Mouse (Mus musculus): ENCODE measurements around the gene Ryk. TPM values are rescaled to one million over a fixed set of nuclear protein-coding genes. Genes with fewer than 3 reads are reported as not detected.
A peak's percentile ranks its signal among the peaks of the same experiment; 100 is the strongest.

Ryk gene
- polyA plus RNA-seq (2015; fragmentation: Nextera tagmentation; extraction: Ambion mirVana), result 4.5 and 5.2 TPM in 2 replicates

DNA sequence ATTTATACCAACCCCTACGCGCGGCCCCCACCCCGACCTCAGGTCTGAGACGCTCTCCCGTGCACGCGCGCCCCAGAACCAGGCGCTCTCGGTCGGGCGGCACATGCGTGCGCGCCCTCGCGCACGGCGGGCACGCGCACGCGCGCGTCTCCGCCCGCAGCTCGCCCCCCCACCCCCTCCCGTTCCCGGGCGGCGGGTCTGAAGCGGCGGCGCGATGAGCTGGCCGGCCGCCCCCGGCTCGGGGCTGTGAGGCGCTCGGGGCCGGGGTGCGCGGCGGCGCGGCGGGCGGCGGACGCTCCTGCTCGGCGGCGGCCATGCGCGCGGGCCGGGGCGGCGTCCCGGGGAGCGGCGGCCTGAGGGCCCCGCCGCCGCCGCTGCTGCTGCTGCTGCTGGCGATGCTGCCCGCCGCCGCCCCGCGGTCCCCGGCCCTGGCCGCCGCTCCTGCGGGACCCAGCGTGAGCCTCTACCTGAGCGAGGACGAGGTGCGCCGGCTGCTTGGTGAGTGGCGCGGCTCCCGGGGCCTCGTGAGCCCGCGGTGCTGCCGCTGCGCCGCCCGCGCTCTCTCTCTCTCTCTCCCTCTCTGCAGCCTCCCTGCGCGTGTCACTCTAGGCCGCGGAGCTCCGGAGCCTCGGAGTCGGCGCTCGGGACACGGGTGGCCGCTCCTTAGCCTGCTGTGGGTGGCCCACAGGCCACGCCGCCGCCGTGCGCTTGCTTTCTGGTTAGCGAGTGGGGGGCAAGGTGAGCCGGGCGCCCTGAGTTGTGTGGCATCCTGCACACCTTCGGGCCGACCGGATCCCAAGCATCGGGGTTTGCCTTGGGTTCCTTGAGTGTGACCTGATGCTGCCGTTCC, at the start of gene Ryk:
TSS of gene Ryk (plus strand) at position 176 of the 850 bp plus-strand sequence.
- DNase-seq, result peak; percentile 63
- peaks cover 47% of the 10 kb centered on the region for H3K4me1 ChIP-seq (replicated peaks)
- ATAC-seq (ENCODE audit: low read depth), result peak; percentile 83
- H3K36me3 ChIP-seq, result no peaks in the 10 kb centered on the region
- no peaks in the 10 kb centered on the region for H3K9me3 ChIP-seq (replicated peaks)
- H3K27ac ChIP-seq, result peak within 1 kb of the TSS; percentile 63
- peak within 1 kb of the TSS; percentile 89 for H3K4me2 ChIP-seq
- under 1% methylated on average over 93 of the region's 119 CpGs for WGBS (ENCODE audit: insufficient replicate concordance)
- peak within 1 kb of the TSS; percentile 84 for H3K4me3 ChIP-seq (replicated peaks)
- peaks cover 7% of the 10 kb centered on the region; the same call in 1 of the 2 replicates for H3K27me3 ChIP-seq
- H3K9ac ChIP-seq, result peak within 1 kb of the TSS; percentile 86

DNA sequence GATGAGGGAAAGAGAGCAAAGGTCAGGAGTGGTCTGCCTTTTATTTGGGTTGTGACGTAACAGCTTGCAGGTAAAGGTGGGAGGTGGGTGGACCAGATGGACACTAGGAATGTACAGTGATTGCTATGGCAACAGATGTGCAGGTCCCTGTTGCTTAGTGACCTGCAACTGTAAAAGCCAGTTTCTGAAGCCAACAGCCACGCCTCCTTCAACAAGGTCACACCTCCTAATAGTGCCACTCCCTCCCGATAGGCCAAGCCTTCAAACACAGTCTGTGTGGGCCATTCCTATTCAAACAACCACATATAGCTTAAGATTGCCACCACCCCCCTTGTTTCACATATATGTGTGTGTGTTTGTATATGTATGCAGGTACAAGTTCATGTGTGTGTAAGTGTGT, 45.2 kb upstream of the Ryk start:
- Histone ChIP-seq H3K27me3 (peaks cover 23% of the 10 kb centered on the region), H3K4me1 (replicated peaks) (no peaks in the 10 kb centered on the region; the same call in 1 of the 2 replicates), H3K27ac (no peak overlapping the region), H3K36me3 (no peaks in the 10 kb centered on the region), H3K4me3 (replicated peaks) (no peak overlapping the region), H3K9ac (no peak overlapping the region), H3K9me3 (replicated peaks) (no peaks in the 10 kb centered on the region), H3K4me2 (no peak overlapping the region)
- no peak for ATAC-seq (ENCODE audit: low read depth)
- WGBS (ENCODE audit: insufficient replicate concordance), result 47% methylated on average over 3 of the region's 3 CpGs
- no peak for DNase-seq

DNA sequence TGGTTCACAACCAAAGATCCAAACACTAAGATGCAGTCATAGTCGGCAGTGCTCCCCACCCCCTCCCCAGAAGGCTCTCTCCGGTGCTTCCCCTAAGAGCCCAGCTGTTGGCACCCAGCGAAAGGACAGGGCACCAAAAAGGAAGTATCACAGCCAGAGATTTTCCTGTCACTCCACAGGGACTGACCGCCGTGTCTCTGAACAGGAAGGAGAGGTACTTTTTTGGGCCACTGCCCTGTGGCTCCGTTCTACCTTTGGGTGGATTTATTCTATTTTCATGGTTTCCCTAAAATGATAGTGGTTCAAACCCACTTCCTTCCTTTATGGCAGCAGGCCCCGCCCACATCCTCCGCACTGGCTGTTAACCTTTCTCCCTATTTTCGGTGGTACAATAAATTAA, 42.9 kb upstream of the Ryk start:
- peak overlapping the region; percentile 40 for H3K4me2 ChIP-seq
- DNase-seq (no peak), ATAC-seq (ENCODE audit: low read depth) (peak; percentile 15; the same call in 1 of the 2 replicates)
- no peaks in the 10 kb centered on the region; the same call in 1 of the 2 replicates for H3K4me1 ChIP-seq (replicated peaks)
- WGBS (ENCODE audit: insufficient replicate concordance), result 5% methylated on average over 9 of the region's 9 CpGs
- H3K4me3 ChIP-seq (replicated peaks), result no peak overlapping the region
- peaks cover 24% of the 10 kb centered on the region for H3K27me3 ChIP-seq
- H3K9ac ChIP-seq, result no peak overlapping the region
- H3K9me3 ChIP-seq (replicated peaks), result no peaks in the 10 kb centered on the region
- no peak overlapping the region for H3K27ac ChIP-seq
- no peaks in the 10 kb centered on the region for H3K36me3 ChIP-seq

DNA sequence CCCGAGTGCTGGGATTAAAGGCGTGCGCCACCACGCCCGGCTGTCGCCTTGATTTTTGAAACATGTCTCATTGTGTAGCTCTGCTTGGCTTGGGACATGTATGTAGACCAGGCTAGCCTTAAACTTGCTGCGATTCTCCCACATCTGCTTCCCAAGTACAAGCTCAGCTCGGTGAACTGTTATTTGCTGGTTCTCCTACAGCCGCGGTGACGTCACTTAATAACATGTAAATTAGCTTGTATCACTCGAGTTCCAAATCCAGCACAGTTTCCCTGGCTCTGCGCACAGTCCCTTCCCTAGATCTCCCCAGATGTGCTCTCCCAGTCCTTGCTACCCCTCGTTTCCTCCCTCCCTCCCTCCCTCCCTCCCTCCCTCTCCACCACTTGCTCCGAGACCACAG, 41.9 kb upstream of the Ryk start:
- no peak overlapping the region for H3K4me2 ChIP-seq
- peaks cover 27% of the 10 kb centered on the region for H3K27me3 ChIP-seq
- H3K9ac ChIP-seq, result no peak overlapping the region
- WGBS (ENCODE audit: insufficient replicate concordance), result 44% methylated on average over 15 of the region's 15 CpGs
- ATAC-seq (ENCODE audit: low read depth) (no peak), DNase-seq (no peak)
- no peaks in the 10 kb centered on the region for H3K36me3 ChIP-seq
- H3K27ac ChIP-seq, result no peak overlapping the region
- H3K4me1 ChIP-seq (replicated peaks), result no peaks in the 10 kb centered on the region; the same call in 1 of the 2 replicates
- no peak overlapping the region for H3K4me3 ChIP-seq (replicated peaks)
- no peaks in the 10 kb centered on the region for H3K9me3 ChIP-seq (replicated peaks)

DNA sequence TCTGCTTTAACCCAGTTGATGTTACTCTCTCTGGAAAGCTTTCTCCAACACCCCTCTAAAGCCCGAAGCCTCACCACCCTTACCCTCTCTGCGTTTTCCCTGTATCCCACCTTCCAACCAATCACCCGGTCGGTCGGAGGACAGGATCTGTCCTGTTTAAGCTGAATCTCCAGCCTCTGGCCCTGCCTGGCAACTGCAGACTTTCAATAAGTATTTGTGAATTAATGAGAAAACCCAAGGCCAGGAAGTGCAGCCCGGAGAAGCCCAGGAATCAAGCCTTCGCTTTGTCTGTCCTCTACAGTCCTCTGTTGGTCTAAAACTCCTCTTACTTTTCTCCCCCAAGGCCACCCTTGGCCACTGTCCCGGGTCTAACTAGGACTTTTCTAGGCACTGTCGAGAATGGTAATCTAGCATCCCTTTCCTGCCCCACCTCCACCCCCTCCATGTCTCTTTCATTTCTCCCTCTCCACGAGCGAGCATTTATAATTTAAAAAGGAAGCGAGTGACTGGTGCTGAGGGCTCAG, 41.4 kb upstream of the Ryk start:
- H3K36me3 ChIP-seq, result no peaks in the 10 kb centered on the region
- DNase-seq (no peak), ATAC-seq (ENCODE audit: low read depth) (no peak)
- peaks cover 27% of the 10 kb centered on the region for H3K27me3 ChIP-seq
- 29% methylated on average over 12 of the region's 12 CpGs for WGBS (ENCODE audit: insufficient replicate concordance)
- H3K27ac ChIP-seq, result no peak overlapping the region
- H3K4me3 ChIP-seq (replicated peaks), result no peak overlapping the region
- H3K9ac ChIP-seq, result no peak overlapping the region
- no peaks in the 10 kb centered on the region for H3K9me3 ChIP-seq (replicated peaks)
- no peaks in the 10 kb centered on the region; the same call in 1 of the 2 replicates for H3K4me1 ChIP-seq (replicated peaks)
- H3K4me2 ChIP-seq, result no peak overlapping the region

DNA sequence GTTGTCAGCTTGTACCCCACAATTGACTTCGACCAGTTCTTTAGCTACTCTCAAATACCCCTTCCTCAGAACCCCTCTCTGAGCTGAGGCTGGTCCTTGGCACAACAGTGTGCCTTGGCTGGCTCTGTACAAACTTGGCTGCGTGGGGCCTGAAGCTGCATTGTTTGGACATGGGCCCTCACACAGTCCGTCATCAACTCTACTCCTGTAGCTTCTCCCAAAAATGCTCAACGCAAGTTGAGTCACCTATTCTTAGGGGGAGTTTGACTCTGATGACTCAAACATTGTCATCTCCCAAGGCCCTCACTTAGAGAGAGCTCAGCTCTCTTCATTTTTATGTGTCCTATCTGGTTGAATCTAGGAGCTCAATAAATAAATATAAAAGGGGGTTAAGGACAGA, 36.3 kb upstream of the Ryk start:
- Histone ChIP-seq H3K27me3 (peaks cover 20% of the 10 kb centered on the region), H3K4me2 (no peak overlapping the region), H3K9ac (no peak overlapping the region), H3K27ac (no peak overlapping the region), H3K9me3 (replicated peaks) (no peaks in the 10 kb centered on the region), H3K4me3 (replicated peaks) (no peak overlapping the region), H3K36me3 (no peaks in the 10 kb centered on the region), H3K4me1 (replicated peaks) (no peaks in the 10 kb centered on the region)
- 73% methylated on average over 4 of the region's 4 CpGs for WGBS (ENCODE audit: insufficient replicate concordance)
- ATAC-seq (ENCODE audit: low read depth) (no peak), DNase-seq (no peak)

DNA sequence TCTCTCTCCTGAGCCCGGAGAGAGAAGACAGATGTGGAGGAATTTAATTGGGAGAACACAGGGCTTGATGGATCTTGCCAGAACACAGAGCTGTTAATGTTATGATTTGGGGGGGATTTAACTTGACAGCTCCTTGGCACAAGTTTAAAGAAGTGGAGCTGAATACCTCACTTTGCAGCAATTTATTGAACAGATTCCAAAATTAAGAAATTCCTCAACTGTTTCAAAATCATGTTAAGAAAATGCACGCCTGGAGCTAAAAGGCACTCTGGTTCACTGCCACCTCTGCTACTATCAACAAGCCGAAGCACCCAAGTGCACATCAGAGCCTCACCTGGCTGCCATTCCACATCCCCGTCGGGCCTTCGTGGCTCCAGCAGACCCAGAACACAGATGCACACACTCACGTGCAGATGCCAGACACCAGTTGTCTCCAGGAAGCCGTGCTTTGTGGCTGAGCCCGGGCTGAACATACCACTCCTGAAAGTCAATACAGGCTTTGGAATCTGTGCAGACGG, 28.6 kb upstream of the Ryk start:
- no peak for DNase-seq
- Histone ChIP-seq H3K27ac (no peak overlapping the region), H3K27me3 (no peaks in the 10 kb centered on the region; the same call in 1 of the 2 replicates)

DNA sequence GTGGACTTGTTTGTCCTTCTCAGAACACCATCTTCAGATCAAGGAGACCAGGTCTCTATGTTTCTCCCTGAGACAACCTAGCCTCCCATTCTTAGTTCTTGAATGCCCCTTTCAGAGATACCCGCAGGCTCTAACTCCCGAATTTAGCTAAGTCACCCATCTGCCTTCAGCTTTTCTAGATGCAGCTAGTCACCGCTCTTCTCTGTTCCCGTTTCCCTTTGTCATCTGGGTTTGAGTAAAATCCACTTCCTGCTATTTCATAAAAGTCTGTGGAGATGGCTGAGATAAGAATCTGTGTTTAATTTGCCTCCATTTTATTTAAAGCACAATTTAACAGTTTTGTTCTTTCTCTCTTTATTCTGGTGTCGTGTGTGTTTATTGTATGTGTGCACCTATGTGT, 23.5 kb upstream of the Ryk start:
- no peak overlapping the region for H3K9ac ChIP-seq
- no peaks in the 10 kb centered on the region for H3K4me1 ChIP-seq (replicated peaks)
- WGBS (ENCODE audit: insufficient replicate concordance), result 49% methylated on average over 5 of the region's 5 CpGs
- no peaks in the 10 kb centered on the region for H3K9me3 ChIP-seq (replicated peaks)
- no peak overlapping the region for H3K4me3 ChIP-seq (replicated peaks)
- no peaks in the 10 kb centered on the region for H3K36me3 ChIP-seq
- DNase-seq (no peak), ATAC-seq (ENCODE audit: low read depth) (no peak)
- H3K27me3 ChIP-seq, result no peaks in the 10 kb centered on the region
- no peak overlapping the region for H3K27ac ChIP-seq
- no peak overlapping the region for H3K4me2 ChIP-seq

More for the DNA sequence above, 28.6 kb upstream of the Ryk start:
- ATAC-seq (ENCODE audit: low read depth), result no peak
- 69% methylated on average over 10 of the region's 10 CpGs for WGBS (ENCODE audit: insufficient replicate concordance)
- Histone ChIP-seq H3K9me3 (replicated peaks) (no peaks in the 10 kb centered on the region), H3K36me3 (no peaks in the 10 kb centered on the region), H3K4me3 (replicated peaks) (no peak overlapping the region), H3K4me1 (replicated peaks) (no peaks in the 10 kb centered on the region), H3K9ac (no peak overlapping the region), H3K4me2 (no peak overlapping the region)

DNA sequence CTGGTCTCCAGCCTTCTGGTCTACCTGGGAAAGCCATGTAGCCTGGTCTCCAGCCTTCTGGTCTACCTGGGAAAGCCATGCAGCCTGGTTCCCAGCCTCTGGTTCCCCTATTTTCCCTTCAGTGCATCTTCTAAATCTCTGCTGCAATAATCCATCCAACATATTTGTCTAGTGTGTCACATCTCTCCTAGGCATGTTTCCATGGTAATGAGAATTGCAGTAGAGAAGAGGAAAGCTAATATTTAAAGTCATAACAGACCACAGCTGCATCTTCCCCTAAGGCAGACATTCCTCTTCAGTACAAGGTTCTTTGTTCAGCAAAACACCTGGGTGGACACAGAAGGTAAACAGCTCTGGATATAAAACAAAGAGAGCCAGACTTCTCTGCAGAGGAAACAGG, 16.5 kb upstream of the Ryk start:
- ATAC-seq (ENCODE audit: low read depth) (no peak), DNase-seq (no peak)
- no peak overlapping the region for H3K9ac ChIP-seq
- no peak overlapping the region for H3K4me2 ChIP-seq
- no peak overlapping the region for H3K4me3 ChIP-seq (replicated peaks)
- H3K27me3 ChIP-seq, result no peaks in the 10 kb centered on the region; the same call in 1 of the 2 replicates
- no peaks in the 10 kb centered on the region for H3K36me3 ChIP-seq
- no peak overlapping the region for H3K27ac ChIP-seq
- no peaks in the 10 kb centered on the region for H3K4me1 ChIP-seq (replicated peaks)
- no peaks in the 10 kb centered on the region for H3K9me3 ChIP-seq (replicated peaks)

DNA sequence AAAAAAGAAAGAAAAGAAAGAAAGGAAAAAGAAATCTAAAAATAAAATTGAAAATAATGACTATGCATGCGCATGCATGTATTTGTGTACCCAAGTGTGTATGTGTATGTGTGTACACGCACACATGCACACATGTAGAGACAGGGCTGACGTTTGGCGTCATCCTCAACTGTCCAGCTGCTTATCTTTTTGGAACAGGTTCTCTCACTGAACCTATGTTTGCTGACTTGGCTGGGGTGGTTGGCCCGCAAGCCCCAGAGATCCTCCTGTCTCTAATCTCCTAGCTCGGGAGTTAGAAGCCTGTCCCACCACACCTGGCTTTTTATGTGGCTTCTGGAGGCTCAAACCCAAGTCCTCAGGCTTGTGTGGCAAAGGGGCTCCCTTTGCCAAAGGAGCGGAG, 6.1 kb upstream of the Ryk start:
- Histone ChIP-seq H3K4me1 (replicated peaks) (peaks cover 18% of the 10 kb centered on the region), H3K9me3 (replicated peaks) (no peaks in the 10 kb centered on the region), H3K27me3 (peaks cover 3% of the 10 kb centered on the region; the same call in 1 of the 2 replicates), H3K36me3 (no peaks in the 10 kb centered on the region), H3K9ac (no peak overlapping the region), H3K4me3 (replicated peaks) (no peak overlapping the region), H3K27ac (no peak overlapping the region), H3K4me2 (no peak overlapping the region)
- peak; percentile 92 for ATAC-seq (ENCODE audit: low read depth)
- WGBS (ENCODE audit: insufficient replicate concordance), result 34% methylated on average over 7 of the region's 7 CpGs
- DNase-seq, result peak; percentile 45

DNA sequence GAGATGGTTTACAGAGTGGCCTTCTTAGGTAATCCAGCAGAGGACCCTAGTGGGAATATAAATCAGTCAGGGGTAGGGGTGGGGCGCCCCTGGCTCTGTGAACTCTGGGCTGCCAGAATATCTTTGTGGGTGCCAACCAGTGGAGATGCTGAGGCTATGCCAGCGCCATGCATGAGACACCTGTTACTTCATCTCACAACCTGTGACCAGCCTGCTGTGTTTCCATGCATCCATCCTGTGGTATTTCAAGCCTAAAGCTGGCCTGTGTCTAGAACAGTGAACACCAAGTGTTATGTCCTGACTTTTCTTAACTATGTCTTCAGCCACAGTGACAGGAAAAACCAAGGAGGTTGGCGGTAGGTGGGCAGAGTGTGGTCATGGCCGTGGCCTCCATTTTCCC, 3.2 kb upstream of the Ryk start:
- ATAC-seq (ENCODE audit: low read depth), result no peak
- no peak overlapping the region for H3K9ac ChIP-seq
- DNase-seq, result no peak
- peaks cover 36% of the 10 kb centered on the region for H3K4me1 ChIP-seq (replicated peaks)
- H3K36me3 ChIP-seq, result no peaks in the 10 kb centered on the region
- 77% methylated on average over 4 of the region's 4 CpGs for WGBS (ENCODE audit: insufficient replicate concordance)
- peaks cover 3% of the 10 kb centered on the region; the same call in 1 of the 2 replicates for H3K27me3 ChIP-seq
- H3K9me3 ChIP-seq (replicated peaks), result no peaks in the 10 kb centered on the region
- no peak overlapping the region for H3K4me2 ChIP-seq
- no peak overlapping the region for H3K4me3 ChIP-seq (replicated peaks)
- no peak overlapping the region for H3K27ac ChIP-seq

Data from liver, embryonic 13.5 days (tissue).